Mouse (Mus musculus): ENCODE measurements around the gene Exph5. TPM values are rescaled to one million over a fixed set of nuclear protein-coding genes. Genes with fewer than 3 reads are reported as not detected.

Gene Exph5
- total RNA-seq (2023) = 0.32 TPM

DNA sequence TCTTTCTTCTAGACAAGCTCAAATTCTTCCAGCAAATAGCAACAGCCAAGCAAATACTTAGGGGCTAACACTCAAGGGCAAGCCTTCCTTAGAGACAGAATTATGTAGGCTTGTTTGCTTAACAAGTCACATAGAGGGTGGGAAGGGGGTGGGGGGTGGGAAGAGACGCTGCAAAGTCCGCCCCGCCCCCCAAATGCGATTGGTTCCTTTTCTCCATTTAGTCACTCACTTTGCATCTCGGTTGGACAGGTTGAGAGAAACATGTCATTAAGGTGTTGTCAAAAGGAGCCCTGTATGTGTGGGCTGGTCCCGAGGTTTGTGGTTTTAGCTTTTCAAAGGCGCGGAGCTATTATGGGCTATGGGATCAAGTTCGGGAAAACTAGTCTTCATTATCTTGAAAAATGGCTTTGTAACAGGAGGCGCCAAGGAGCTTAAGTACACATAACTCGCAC is at the start of gene Exph5:
Exph5 (plus strand) TSS at position 402 of the 452 bp plus-strand sequence.

DNA sequence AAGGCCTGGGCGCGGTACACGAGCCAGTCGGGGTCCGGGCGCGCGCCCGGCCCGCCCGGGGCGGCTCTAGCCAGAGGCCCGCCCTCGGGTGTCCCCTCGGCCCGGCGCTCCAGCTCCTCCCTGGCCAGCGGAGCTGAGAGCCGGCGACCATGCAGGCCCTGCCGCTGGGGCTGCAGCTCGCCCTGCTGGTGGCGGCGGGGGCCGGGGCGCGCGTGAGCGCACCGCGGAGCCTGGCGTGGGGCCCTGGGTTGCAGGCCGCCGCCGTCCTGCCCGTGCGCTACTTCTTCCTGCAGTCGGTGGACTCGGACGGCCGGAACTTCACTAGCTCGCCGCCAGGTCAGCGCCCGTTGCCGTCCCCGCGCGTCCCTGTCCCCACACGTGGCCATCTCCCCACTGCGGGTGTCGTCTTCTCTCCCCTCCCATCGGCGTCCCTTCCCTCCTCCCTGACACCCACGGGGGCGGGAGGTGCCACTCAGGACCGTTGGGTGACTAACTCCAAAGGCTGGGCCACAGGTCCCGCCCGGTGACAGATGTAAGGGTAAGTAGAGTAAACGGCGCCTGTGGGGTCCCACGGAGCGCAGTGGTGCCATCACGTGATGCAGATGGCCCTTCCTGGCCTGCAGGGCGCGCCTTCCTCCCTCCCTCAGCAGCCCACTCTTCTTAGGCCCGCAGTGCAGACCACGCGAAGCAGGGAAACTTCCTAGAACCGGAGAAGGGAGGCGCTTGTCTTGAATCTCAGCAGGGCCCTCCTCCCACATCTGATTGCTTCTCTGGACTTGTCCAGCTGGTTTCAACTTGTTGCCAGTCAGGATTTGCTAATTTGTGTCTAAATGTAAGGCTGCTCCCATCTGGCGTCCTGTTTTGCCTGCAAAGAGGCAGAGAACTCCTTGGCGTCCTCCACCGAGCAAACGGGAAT is 82.7 kb downstream of the Exph5 start, which contains the start of gene Kdelc2:
Kdelc2 (plus strand) TSS at position 75 of the 916 bp plus-strand sequence.

DNA sequence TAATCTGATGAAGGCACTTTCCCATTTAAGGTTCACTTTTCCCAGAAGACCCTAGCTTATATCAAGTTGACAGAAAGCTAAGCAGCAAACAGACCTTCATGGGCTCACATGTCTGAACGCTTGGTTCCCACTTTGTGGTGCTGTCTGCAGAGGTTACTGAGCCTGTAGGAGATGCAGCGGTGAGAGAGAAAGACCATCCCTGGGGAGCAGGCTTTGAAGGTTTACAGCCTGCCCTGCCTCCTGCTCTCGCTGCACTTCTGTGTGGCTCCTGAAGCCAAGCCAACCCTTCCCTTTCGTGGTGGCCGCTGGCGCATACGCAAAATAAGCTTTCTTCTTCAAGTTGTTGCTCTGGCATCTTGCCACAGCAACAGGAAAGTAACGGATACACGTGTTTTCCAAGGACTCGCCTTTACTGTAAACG is 100.8 kb downstream of the Exph5 start, which contains the start of gene 4930550C14Rik:
4930550C14Rik (plus strand) TSS at position 35 of the 421 bp plus-strand sequence.

Other genes with a start within 250 kb of the Exph5 start
- 49.1 TPM for gene Ddx10, start 53.6 kb upstream of the Exph5 start, total RNA-seq (2023)
- 0.59 TPM for gene Kdelc2, start 82.4 kb downstream of the Exph5 start, total RNA-seq (2023)
- not detected for gene 4930550C14Rik, start 100.7 kb downstream of the Exph5 start, total RNA-seq (2023)
- gene Atm, start 235.1 kb downstream of the Exph5 start, total RNA-seq (2023) = 63.6 TPM
- 22.6 TPM for gene Npat, start 235.4 kb downstream of the Exph5 start, total RNA-seq (2023)